Mouse (Mus musculus) stomach, postnatal 0 days (tissue): ENCODE data around the gene Phxr2. TPM values are rescaled to one million over a fixed set of nuclear protein-coding genes. Genes with fewer than 3 reads are reported as not detected.

Source experiments
- ATAC-seq: fragments of 200-750 bp; cut with Nextera tagmentation; 2 replicates; pipeline ENCODE4 v1.8.0; 2017; ENCODE audit not compliant: low FRiP score, low TSS enrichment
- DNase-seq: peaks from one replicate; pipeline ENCODE4 v3.0.0-alpha.2; 2016; ENCODE audit warnings: low spot score
- H3K27ac ChIP-seq: fragments of 300-500 bp; sonication (generic); replicated peaks from 2 replicates; pipeline ENCODE4 v1.5.1; 2014; ENCODE audit warnings: mild to moderate bottlenecking, control low read depth
- H3K27me3 ChIP-seq: fragments of 300-500 bp; sonication (generic); 2 replicates; pipeline ENCODE4 v1.6.1; 2014; ENCODE audit warnings: low read length; ENCODE audit not compliant: control insufficient read depth, insufficient read depth
- H3K36me3 ChIP-seq: fragments of 300-500 bp; sonication (generic); 2 replicates; pipeline ENCODE4 v1.6.1; 2014; ENCODE audit warnings: low read length, mixed read lengths; ENCODE audit not compliant: control insufficient read depth, insufficient read depth
- H3K4me1 ChIP-seq: fragments of 300-500 bp; sonication (generic); replicated peaks from 2 replicates; pipeline ENCODE4 v1.6.1; 2014; ENCODE audit warnings: antibody characterized with exemption; ENCODE audit not compliant: control insufficient read depth, insufficient read depth
- H3K4me2 ChIP-seq: fragments of 300-500 bp; sonication (generic); replicated peaks from 2 replicates; pipeline ENCODE4 v1.6.1; 2014; ENCODE audit warnings: low read depth, mild to moderate bottlenecking, control low read depth, moderate library complexity
- H3K4me3 ChIP-seq: fragments of 300-500 bp; sonication (generic); 2 replicates; pipeline ENCODE4 v1.5.1; 2014; ENCODE audit warnings: low read depth, low read length, control low read depth
- H3K9ac ChIP-seq: fragments of 300-500 bp; sonication (generic); 2 replicates; pipeline ENCODE4 v1.6.1; 2014; ENCODE audit warnings: mild to moderate bottlenecking, low read length, control low read depth, mixed read lengths
- H3K9me3 ChIP-seq: fragments of 300-500 bp; sonication (generic); 2 replicates; pipeline ENCODE4 v1.6.1; 2016; ENCODE audit warnings: low read length; ENCODE audit not compliant: control insufficient read depth
- CTCF ChIP-seq: IDR thresholded peaks from 2 replicates; pipeline ENCODE4 v1.5.1; 2016; ENCODE audit warnings: antibody characterized with exemption, low read depth, mild to moderate bottlenecking, moderate library complexity
- EP300 ChIP-seq: optimal IDR thresholded peaks from 2 replicates; pipeline ENCODE3; 2016; ENCODE audit warnings: antibody characterized with exemption
- WGBS: fragments of 180-500 bp; shearing (Covaris S2); extraction: QIAGEN DNeasy Blood & Tissue Kit; methylation state at CpG from one replicate; pipeline ENCODE4 v1.1.7; 2014; 5-methylcytosine and 5-hydroxymethylcytosine counted together
- polyA plus RNA-seq: library from polyadenylated mRNA; unstranded; fragments of >200 nt; fragmentation: Nextera tagmentation; extraction: Ambion mirVana; gene quantifications from 2 replicates; pipeline ENCODE4 v1.2.1, GENCODE M21; 2015

Phxr2 gene
- polyA plus RNA-seq, 1 experiment from 2014 or later, result not detected

DNA sequence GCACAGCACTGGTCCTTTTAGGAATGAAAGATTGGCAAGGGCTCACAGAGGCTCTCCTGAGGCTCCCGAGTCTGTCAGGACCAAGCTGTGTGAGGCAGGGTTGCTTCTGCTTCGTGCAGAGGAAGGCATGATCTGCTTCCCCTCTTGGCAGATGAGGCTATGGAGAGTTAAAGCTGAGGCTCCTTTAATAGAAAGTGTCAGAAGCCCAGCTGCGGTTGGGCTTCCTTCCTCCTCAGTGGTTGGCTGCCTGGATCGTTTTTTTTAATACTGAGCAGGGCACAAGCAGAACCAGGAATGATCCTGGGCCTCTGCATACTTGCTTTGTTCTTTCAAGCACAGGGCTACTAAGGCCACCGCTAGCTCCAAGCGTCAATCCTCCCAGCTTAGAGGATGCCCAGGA is 4.5 kb upstream of the Phxr2 start:
- H3K4me2 ChIP-seq, result no peak overlapping the region
- 42% methylated on average over 6 of the region's 6 CpGs for WGBS
- DNase-seq, result no peak
- H3K9ac ChIP-seq, result no peak overlapping the region
- no peaks in the 10 kb centered on the region for H3K27me3 ChIP-seq
- no peak overlapping the region for H3K4me3 ChIP-seq
- TF ChIP-seq CTCF (no peak), EP300 (no peak)
- ATAC-seq, result no peak
- H3K4me1 ChIP-seq, result no peaks in the 10 kb centered on the region; the same call in 1 of the 2 replicates
- H3K36me3 ChIP-seq, result no peaks in the 10 kb centered on the region
- no peaks in the 10 kb centered on the region for H3K9me3 ChIP-seq
- H3K27ac ChIP-seq, result peak overlapping the region; percentile 91

DNA sequence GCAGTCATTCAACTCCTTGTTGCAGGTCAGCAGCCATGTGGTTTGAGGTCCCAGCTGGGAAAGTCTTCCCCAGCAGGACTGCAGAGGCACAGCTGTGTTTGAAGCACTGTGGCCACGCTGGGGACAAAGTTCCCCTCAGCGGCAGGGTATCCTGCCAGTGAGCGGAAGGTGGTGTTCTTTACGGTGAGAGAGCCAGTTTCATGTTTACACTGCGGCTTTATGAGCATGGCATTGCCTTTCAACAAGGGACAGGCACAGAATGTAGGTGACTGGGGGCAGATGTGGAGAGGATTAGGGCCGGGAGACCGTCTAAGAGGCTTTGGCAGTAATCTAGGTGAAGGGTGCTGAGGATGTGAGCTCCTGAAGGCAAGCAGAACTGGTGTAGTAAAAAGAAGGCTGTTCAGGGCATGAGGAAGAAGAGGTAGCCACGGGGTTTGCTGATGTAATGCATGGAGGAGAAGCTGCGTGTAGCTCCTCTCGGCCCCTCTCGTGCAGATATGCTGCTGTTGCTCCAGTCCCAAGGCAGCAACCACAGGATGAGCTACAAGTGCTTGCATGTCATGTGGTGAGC is 1.7 kb upstream of the Phxr2 start:
- H3K9ac ChIP-seq, result no peak overlapping the region
- H3K27me3 ChIP-seq, result no peaks in the 10 kb centered on the region
- H3K4me1 ChIP-seq, result no peaks in the 10 kb centered on the region; the same call in 1 of the 2 replicates
- peak overlapping the region; percentile 79 for H3K27ac ChIP-seq
- 58% methylated on average over 11 of the region's 11 CpGs for WGBS
- no peak overlapping the region for H3K4me3 ChIP-seq
- peak; percentile 79 for DNase-seq
- H3K9me3 ChIP-seq, result no peaks in the 10 kb centered on the region
- TF ChIP-seq EP300 (no peak), CTCF (no peak)
- no peaks in the 10 kb centered on the region for H3K36me3 ChIP-seq
- peak; percentile 58 for ATAC-seq
- no peak overlapping the region for H3K4me2 ChIP-seq

DNA sequence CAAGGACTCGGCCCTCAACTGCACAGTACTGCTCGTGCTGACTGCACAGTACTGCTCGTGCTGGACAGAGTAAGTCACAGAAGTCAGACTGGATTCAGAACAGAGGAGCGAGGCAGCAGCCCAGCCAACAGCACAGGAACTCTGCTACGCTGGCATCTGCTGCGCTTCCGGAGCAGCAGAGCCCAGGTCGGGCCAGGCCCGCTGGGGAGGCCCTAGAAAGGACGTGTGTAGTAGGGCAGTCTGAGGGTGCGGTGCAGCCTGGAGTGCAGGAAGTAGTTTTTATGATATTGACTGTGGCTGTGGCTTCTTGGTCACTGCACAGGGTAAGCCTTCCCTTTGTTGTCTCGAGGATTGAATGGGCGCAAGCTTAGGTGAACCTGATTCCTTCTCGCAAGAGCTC is 829 bp upstream of the Phxr2 start:
- H3K4me1 ChIP-seq, result no peaks in the 10 kb centered on the region; the same call in 1 of the 2 replicates
- no peaks in the 10 kb centered on the region for H3K9me3 ChIP-seq
- no peaks in the 10 kb centered on the region for H3K27me3 ChIP-seq
- H3K4me3 ChIP-seq, result no peak overlapping the region
- no peak overlapping the region for H3K4me2 ChIP-seq
- DNase-seq (peak; percentile 73), ATAC-seq (peak; percentile 89)
- WGBS, result 65% methylated on average over 14 of the region's 14 CpGs
- H3K9ac ChIP-seq, result no peak overlapping the region
- TF ChIP-seq EP300 (no peak), CTCF (no peak)
- no peaks in the 10 kb centered on the region for H3K36me3 ChIP-seq
- peak overlapping the region; percentile 79 for H3K27ac ChIP-seq

DNA sequence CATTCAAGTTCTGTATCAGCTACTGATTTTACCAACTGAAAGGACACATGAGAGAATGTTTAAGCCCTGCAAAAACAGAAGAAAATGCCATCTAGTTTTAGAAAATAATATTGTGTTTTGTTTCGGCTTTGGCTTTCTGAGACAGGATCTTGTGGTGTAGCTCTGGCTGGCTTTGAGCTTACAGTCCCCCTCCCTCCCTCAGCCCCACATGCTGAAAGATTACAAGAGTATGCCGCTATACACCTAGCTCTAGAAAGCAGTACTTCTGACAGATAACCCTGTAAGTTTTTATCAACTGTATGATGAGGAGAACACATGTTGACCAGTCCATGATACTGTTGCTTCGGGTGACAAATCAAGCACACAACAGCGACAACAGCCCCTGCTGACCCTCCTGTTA is 6.7 kb downstream of the Phxr2 start:
- Histone ChIP-seq H3K9ac (no peak overlapping the region), H3K4me1 (peaks cover 6% of the 10 kb centered on the region; the same call in 1 of the 2 replicates), H3K9me3 (no peaks in the 10 kb centered on the region), H3K36me3 (no peaks in the 10 kb centered on the region), H3K27me3 (no peaks in the 10 kb centered on the region), H3K4me2 (no peak overlapping the region), H3K27ac (peak overlapping the region; percentile 81), H3K4me3 (no peak overlapping the region)
- TF ChIP-seq EP300, result no peak
- 76% methylated on average over 4 of the region's 4 CpGs for WGBS
- ATAC-seq (no peak), DNase-seq (peak; percentile 10)

DNA sequence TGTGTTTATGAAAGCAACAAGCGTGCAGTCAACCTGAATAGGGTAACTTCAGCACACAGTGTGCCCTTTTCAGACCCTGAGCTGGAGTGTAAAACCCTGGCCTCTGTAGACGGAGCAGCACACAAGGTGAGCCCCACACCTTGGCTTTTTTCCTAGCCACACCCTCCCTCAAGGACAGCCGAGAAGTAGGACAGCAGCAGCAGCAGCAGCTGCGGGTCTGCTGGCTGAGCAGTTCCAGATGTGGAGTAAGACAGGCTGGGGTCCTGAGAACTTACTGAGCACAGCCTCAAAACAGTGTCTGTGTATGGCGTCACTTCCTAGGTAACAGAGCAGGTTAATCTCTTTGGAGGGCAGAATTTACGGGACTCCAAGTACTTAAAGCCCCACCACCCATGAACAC is 7.4 kb downstream of the Phxr2 start:
- Histone ChIP-seq H3K27me3 (no peaks in the 10 kb centered on the region), H3K9ac (no peak overlapping the region), H3K4me3 (no peak overlapping the region), H3K27ac (peak overlapping the region; percentile 81), H3K4me1 (peaks cover 6% of the 10 kb centered on the region; the same call in 1 of the 2 replicates), H3K36me3 (no peaks in the 10 kb centered on the region), H3K9me3 (no peaks in the 10 kb centered on the region), H3K4me2 (no peak overlapping the region)
- no peak for TF ChIP-seq CTCF
- TF ChIP-seq EP300, result no peak
- ATAC-seq, result peak; percentile 43
- DNase-seq, result peak; percentile 67
- 25% methylated on average over 6 of the region's 6 CpGs for WGBS

DNA sequence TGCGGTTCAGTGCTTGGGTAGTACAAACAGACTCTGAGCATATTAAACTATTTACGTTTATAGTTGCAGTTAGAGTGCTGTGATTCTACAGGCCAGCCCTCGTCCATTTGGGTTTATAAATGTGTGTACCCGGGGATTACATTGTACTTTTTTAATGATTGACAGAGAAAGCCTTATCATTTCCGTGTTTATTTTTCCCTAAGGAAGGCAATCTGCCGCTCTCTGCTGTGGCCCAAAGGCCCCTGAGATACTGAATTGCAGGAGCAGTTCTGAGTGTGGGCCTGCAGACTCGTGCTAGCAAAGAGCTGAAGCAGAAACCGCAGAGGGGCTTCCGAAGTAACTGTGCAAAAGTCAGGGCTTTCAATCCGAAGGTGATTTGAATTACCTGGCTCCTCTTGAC is 8.2 kb downstream of the Phxr2 start:
- Histone ChIP-seq H3K9ac (no peak overlapping the region), H3K4me1 (peaks cover 6% of the 10 kb centered on the region; the same call in 1 of the 2 replicates), H3K9me3 (no peaks in the 10 kb centered on the region), H3K36me3 (no peaks in the 10 kb centered on the region), H3K4me2 (no peak overlapping the region), H3K27me3 (no peaks in the 10 kb centered on the region), H3K4me3 (no peak overlapping the region), H3K27ac (peak overlapping the region; percentile 81)
- 34% methylated on average over 10 of the region's 10 CpGs for whole genome bisulfite sequencing
- DNase-seq (peak; percentile 61), ATAC-seq (peak; percentile 41)
- TF ChIP-seq CTCF (no peak), EP300 (no peak)
